In the genomic region with DNA sequence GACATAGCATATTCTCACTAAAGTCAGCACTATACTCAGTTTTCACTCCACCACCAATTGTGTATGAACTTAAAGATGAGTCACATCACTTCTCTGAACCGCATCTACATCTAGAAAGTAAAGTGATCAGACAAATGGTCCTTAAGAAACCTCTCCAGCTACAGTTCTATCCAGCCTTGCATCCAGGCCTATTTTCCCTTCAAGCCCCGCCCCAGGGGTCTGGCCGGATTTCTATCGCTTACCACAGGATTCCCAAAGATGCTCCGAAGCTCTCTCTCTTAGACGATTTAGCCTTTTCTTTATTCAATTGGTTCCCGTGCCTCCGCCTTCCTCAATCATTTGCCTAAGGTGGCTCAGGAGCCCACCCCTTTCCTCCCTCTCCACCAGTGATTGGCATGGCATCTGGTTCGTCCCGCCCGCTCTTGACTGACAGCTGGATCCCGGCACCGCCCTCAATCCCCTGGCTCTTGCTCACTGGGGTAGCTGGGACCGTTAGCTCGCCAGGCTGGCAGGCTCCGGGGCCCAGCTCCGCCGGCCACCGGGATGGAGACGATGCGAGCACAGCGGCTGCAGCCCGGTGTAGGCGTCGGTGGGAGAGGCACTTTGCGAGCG, we compare ENCODE assay signal across 8 mouse cellular contexts. TPM values are rescaled to one million over a fixed set of nuclear protein-coding genes. Genes with fewer than 3 reads are reported as not detected.
A peak's percentile ranks its signal among the peaks of the same experiment; 100 is the strongest.
DNase-seq lines count a peak whose midpoint lies in the region; ATAC-seq lines count a peak whose summit lies in the region.

A gene (plus strand): TSS at position 511 of the 612 bp plus-strand sequence.

- 2% methylated on average over 25 of the region's 27 CpGs for WGBS in hindbrain, embryonic 11.5 days

- no peaks in the 10 kb centered on the region for H3K36me3 ChIP-seq in hindbrain, embryonic 11.5 days (ENCODE audit: control insufficient read depth, insufficient read depth, low read length)

- ATAC-seq in hindbrain, embryonic 11.5 days (ENCODE audit: low FRiP score), result peak; percentile 93

- H3K9ac ChIP-seq in hindbrain, embryonic 11.5 days (ENCODE audit: low read depth, low read length), result peak within 1 kb of the TSS; percentile 78

- H3K4me3 ChIP-seq in hindbrain, embryonic 11.5 days (ENCODE audit: low read depth, low read length), result peak within 1 kb of the TSS; percentile 87

- H3K27ac ChIP-seq in hindbrain, embryonic 11.5 days (ENCODE audit: low read depth, low read length), result peak within 1 kb of the TSS; percentile 97

- H3K9me3 ChIP-seq in hindbrain, embryonic 11.5 days (ENCODE audit: control insufficient read depth, low read length), result no peaks in the 10 kb centered on the region

- H3K4me2 ChIP-seq in hindbrain, embryonic 11.5 days (replicated peaks; ENCODE audit: low read depth, low read length), result peak within 1 kb of the TSS; percentile 61

- H3K27me3 ChIP-seq in hindbrain, embryonic 11.5 days (ENCODE audit: control insufficient read depth, insufficient read depth, low read length), result peaks cover 14% of the 10 kb centered on the region; the same call in 1 of the 2 replicates

- peaks cover 19% of the 10 kb centered on the region for H3K4me1 ChIP-seq in hindbrain, embryonic 11.5 days (replicated peaks; ENCODE audit: control insufficient read depth, insufficient read depth, low read length)

- DNase-seq in NIH3T3 (ENCODE audit: low read depth), result peak; percentile 98
- peak; percentile 96 for DNase-seq in cerebellum, adult 9-11 months
- peak; percentile 92 to 93 for DNase-seq in frontal cortex, postnatal 10 days (ENCODE audit: low spot score in 2 of 2)
- peak; percentile 94 for DNase-seq in hindbrain, embryonic 11.5 days (ENCODE audit: low spot score)
- peak; percentile 81 to 84 for DNase-seq in layer of hippocampus, postnatal 25 days (ENCODE audit: extremely low spot score in 1 of 2, low spot score in 1 of 2)
- peak; percentile 91 for DNase-seq in lung, postnatal 14 days
- DNase-seq in ovary, postnatal 36 days (ENCODE audit: low spot score), result peak; percentile 92
- DNase-seq in thymus, postnatal 14 days, result peak; percentile 92

RNA-seq across cellular contexts. Expression of the gene that starts here (rescaled TPM):
- 7.1 and 7.8 TPM in 2 replicates for polyA plus RNA-seq in hindbrain, embryonic 11.5 days (2014; fragmentation: Nextera tagmentation; extraction: Ambion mirVana)
- 10 to 100 TPM; 29.2 to 29.4 TPM for total RNA-seq in layer of hippocampus, postnatal 25 days (2021)

Comparison
In these comparisons a context has a peak if more than half of its experiments do, and no peak if none do; other contexts are left out.
1. Peak in every context shown above with its lines: DNase-seq, ATAC-seq, H3K4me3 ChIP-seq and H3K27ac ChIP-seq.